Mouse (Mus musculus): ENCODE measurements around the gene Gm11541. TPM values are rescaled to one million over a fixed set of nuclear protein-coding genes. Genes with fewer than 3 reads are reported as not detected.

Gm11541 gene
- not detected for polyA plus RNA-seq (2014; fragmentation: Illumina TruSeq; extraction: RNeasy Lipid Tissue Mini Kit (QIAGEN cat#74804); ENCODE audit: low read depth, low replicate concordance)

DNA sequence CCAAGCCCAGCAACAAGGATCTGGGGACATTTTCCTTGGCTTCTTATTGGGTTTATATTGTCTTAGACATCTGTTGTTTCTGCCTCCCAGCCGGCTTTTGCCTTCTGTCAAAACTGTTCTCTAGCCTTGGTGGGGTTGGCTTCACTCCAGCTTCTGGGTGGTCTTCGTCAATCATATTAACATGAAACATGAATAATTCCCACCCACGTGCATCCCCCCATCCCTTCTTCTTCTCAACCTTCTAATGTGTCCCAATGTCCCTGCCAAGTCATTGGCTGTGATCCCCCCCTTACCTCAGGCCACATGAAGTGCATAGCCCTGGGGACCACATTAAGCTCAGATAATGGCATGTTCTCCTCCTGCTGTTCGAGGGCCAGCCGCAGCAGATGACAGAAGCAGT, at the start of gene Gm11541:
TSS of gene Gm11541 (minus strand) at position 28 of the 400 bp plus-strand sequence.

DNA sequence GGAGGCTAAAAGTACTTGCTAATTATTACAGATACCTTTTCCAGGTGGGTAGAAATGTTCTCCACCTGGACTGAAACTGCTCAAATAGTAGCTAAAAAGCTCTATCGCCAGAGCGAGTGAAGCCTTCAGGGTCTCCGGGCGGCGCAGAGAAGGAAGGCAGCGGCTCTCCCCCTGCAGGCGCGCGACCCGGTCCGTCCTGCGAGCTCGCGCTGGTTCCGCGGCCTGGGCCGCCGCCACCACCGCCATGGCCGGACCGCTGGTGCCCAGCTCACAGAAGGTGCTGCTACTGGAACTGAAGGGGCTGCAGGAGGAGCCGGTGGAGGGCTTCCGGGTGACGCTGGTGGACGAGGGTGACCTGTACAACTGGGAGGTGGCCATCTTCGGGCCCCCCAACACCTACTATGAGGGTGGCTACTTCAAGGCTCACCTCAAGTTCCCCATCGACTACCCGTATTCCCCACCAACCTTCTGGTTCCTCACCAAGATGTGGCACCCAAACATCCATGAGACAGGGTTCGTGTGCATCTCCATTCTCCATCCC, 37.5 kb upstream of the Gm11541 start, which contains the start of gene Cdc34b:
TSS of gene Cdc34b (plus strand) at position 51 of the 541 bp plus-strand sequence.

DNA sequence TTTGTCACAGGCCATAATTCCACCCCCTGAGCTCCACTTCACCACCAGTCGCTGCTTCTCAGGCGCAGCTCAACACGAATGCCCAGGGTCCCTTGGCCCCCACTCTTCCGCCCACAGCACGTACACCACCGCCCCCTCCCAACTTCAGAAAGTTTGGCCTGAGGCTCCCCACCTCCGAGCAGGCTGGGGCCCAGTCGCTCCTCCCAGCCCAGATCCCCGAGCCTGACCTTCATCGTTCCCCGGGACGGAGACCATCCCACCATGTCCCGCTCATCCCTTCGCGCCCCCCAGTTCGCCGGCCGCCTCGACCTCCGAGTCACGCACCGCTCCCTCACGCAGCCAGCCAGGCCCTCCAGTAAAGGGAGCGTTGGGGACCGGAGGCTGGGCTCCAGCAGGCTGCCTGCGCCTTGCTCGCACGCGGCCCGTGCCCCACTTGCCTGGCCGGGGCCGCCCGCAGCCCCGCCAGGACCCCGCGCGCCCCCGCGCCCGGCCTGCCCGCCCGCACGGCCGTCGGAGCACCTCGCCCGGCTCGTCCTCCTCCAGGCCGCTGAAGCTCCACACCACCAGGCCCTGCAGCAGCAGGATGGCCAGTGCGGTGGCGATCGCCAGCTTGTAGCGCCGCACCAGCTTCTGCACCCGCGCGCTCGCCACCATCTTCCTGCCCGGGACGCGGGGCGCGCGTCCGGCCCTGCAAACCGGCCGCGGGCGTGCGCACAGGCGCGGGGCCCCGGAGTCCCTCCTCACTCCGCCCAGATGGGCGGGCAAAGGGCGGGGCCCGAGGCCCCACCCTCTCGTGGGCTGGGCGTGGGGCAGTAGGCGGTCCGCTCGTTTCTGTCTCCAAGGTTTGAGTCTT, 27.3 kb downstream of the Gm11541 start, which contains the start of gene Xylt2:
TSS of gene Xylt2 (minus strand) at position 762 of the 853 bp plus-strand sequence.

DNA sequence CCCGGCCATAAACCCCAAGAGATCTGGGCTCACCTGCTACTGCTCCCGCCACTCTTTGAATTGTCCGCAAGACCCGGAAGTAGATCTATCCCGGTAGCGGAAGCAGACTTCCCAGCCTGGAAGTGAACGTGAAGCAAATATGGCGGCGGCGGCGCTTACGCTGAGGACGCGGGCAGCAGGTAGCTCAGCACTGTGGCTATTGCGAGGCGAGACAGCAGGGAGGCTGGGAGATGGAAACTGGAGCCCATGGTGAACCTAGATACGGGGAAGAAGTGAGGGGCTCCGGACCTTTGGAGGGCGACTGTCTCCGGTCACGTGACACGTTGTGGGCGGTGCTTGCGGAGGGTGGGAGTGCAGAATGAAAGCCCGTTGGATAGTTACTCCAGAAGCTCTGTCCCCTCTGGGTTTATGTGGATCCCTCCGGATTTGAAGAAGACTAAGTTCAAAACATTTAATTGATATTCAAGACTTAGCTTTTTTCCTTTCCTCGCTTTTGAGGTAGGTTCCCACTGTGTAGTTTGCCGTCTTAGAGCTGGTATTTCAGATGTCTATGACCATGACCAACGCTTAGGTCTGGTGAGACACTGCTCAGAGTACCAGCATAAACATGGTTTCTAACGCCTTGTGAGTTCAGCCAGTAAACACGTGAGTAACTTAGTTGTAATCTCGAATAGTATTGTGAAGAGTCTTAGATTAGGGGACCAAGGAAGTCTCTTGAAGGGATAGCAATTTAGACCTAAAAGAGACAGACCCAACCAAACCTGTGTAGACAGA, 50.4 kb downstream of the Gm11541 start, which contains the start of the genes Mrpl27 and Eme1:
TSS of gene Mrpl27 (plus strand) at position 105 of the 774 bp plus-strand sequence.
TSS of gene Eme1 (minus strand) at position 302 of the 774 bp plus-strand sequence.

Other genes starting within 250 kb of the Gm11541 start
- not detected for gene Cacna1g, start 230.3 kb downstream of the Gm11541 start, polyA plus RNA-seq (2014; fragmentation: Illumina TruSeq; extraction: RNeasy Lipid Tissue Mini Kit (QIAGEN cat#74804); ENCODE audit: low read depth, low replicate concordance)
- gene Spata20, start 218.3 kb downstream of the Gm11541 start, polyA plus RNA-seq (2014; fragmentation: Illumina TruSeq; extraction: RNeasy Lipid Tissue Mini Kit (QIAGEN cat#74804); ENCODE audit: low read depth, low replicate concordance) = not detected
- gene Epn3, start 204.5 kb downstream of the Gm11541 start, polyA plus RNA-seq (2014; fragmentation: Illumina TruSeq; extraction: RNeasy Lipid Tissue Mini Kit (QIAGEN cat#74804); ENCODE audit: low read depth, low replicate concordance) = 1.2 TPM
- gene Mycbpap, start 182.8 kb downstream of the Gm11541 start, polyA plus RNA-seq (2014; fragmentation: Illumina TruSeq; extraction: RNeasy Lipid Tissue Mini Kit (QIAGEN cat#74804); ENCODE audit: low read depth, low replicate concordance) = not detected
- gene Rsad1, start 155.2 kb downstream of the Gm11541 start, polyA plus RNA-seq (2014; fragmentation: Illumina TruSeq; extraction: RNeasy Lipid Tissue Mini Kit (QIAGEN cat#74804); ENCODE audit: low read depth, low replicate concordance) = 9.0 TPM
- not detected for gene Chad, start 139.5 kb downstream of the Gm11541 start, polyA plus RNA-seq (2014; fragmentation: Illumina TruSeq; extraction: RNeasy Lipid Tissue Mini Kit (QIAGEN cat#74804); ENCODE audit: low read depth, low replicate concordance)
- 111 TPM for gene Acsf2, start 102.6 kb downstream of the Gm11541 start, polyA plus RNA-seq (2014; fragmentation: Illumina TruSeq; extraction: RNeasy Lipid Tissue Mini Kit (QIAGEN cat#74804); ENCODE audit: low read depth, low replicate concordance)
- 75.6 TPM for gene Lrrc59, start 74.7 kb downstream of the Gm11541 start, polyA plus RNA-seq (2014; fragmentation: Illumina TruSeq; extraction: RNeasy Lipid Tissue Mini Kit (QIAGEN cat#74804); ENCODE audit: low read depth, low replicate concordance)
- gene Mrpl27, start 50.7 kb downstream of the Gm11541 start, polyA plus RNA-seq (2014; fragmentation: Illumina TruSeq; extraction: RNeasy Lipid Tissue Mini Kit (QIAGEN cat#74804); ENCODE audit: low read depth, low replicate concordance) = 31.7 TPM
- gene Eme1, start 50.5 kb downstream of the Gm11541 start, polyA plus RNA-seq (2014; fragmentation: Illumina TruSeq; extraction: RNeasy Lipid Tissue Mini Kit (QIAGEN cat#74804); ENCODE audit: low read depth, low replicate concordance) = not detected
- gene Xylt2, start 27.0 kb downstream of the Gm11541 start, polyA plus RNA-seq (2014; fragmentation: Illumina TruSeq; extraction: RNeasy Lipid Tissue Mini Kit (QIAGEN cat#74804); ENCODE audit: low read depth, low replicate concordance) = 1.2 TPM
- gene Cdc34b, start 37.3 kb upstream of the Gm11541 start, polyA plus RNA-seq (2014; fragmentation: Illumina TruSeq; extraction: RNeasy Lipid Tissue Mini Kit (QIAGEN cat#74804); ENCODE audit: low read depth, low replicate concordance) = not detected
- gene Tmem92, start 78.2 kb upstream of the Gm11541 start, polyA plus RNA-seq (2014; fragmentation: Illumina TruSeq; extraction: RNeasy Lipid Tissue Mini Kit (QIAGEN cat#74804); ENCODE audit: low read depth, low replicate concordance) = not detected
- gene Col1a1, start 231.7 kb upstream of the Gm11541 start, polyA plus RNA-seq (2014; fragmentation: Illumina TruSeq; extraction: RNeasy Lipid Tissue Mini Kit (QIAGEN cat#74804); ENCODE audit: low read depth, low replicate concordance) = 7.6 TPM